Mouse (Mus musculus) heart, postnatal 4 days (tissue): ENCODE data around the gene Olfr1411. TPM values are rescaled to one million over a fixed set of nuclear protein-coding genes. Genes with fewer than 3 reads are reported as not detected.
A peak's percentile ranks its signal among the peaks of the same experiment; 100 is the strongest.

Source experiments
- DNase-seq: peaks from one replicate; pipeline ENCODE4 v3.0.0; 2021
- total RNA-seq, 2 experiments: library from RNA; stranded (reverse); gene quantifications; 2 replicates each; pipeline ENCODE4 v1.2.3; 2021

The Olfr1411 gene
- not detected for total RNA-seq

GRCm38 (mm10) chr1:92594111-92594510 lies at the start of gene Olfr1411:
Gene Olfr1411 (plus strand): TSS chr1:92594411.
- DNase-seq, result no peak

- no peak for DNase-seq
Measured at GRCm38 (mm10) chr1:92545929-92546328, 48.3 kb upstream of the Olfr1411 start.

DNA sequence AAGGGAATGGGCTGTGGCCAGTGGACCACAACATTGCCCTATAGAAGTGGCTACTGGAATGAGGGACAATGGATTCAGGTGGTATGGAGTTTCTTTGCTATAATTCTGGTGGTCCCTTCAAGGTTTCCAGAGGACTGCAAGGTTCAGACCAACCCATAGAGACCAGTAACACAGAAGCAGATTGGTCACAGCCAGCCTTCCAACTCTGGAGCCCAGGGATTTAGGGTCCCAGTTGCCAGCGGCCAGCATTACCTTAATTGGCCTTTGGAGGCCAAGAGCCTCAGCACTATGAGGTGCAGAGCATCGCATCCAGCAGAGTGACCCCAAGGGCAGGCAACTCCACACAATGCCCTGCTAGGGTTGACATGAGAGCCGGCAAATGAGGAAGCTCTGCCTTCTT lies 23.2 kb upstream of the Olfr1411 start, which contains the start of gene Olfr1413:
Gene Olfr1413, plus strand, starts transcription at position 301 of the 400 bp plus-strand sequence.
- DNase-seq, result no peak

- DNase-seq, result no peak
Measured at GRCm38 (mm10) chr1:92585479-92585878, 8.7 kb upstream of the Olfr1411 start, which contains the start of gene Olfr1412. Gene Olfr1412 (plus strand): TSS chr1:92585779.

DNA sequence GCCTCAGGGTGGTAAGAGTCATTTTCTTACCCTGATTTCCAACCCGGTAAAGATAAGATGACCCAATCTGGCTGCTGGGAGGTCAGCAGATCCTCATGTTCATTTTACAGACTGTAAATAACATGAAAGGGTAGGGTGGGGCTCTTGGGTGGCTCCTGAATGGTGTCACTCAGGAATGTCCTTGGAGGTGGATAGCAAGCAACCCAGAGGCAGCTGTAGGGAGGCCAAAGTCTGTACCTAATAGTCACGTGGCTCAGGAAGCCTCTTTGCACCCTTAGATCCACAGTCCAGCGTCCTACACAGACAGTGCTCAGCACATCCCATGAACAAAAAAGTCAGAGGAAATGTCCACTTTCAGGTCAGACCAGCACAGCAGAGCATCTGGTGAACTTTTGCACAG lies 1.8 kb downstream of the Olfr1411 start:
- DNase-seq, result no peak

DNA sequence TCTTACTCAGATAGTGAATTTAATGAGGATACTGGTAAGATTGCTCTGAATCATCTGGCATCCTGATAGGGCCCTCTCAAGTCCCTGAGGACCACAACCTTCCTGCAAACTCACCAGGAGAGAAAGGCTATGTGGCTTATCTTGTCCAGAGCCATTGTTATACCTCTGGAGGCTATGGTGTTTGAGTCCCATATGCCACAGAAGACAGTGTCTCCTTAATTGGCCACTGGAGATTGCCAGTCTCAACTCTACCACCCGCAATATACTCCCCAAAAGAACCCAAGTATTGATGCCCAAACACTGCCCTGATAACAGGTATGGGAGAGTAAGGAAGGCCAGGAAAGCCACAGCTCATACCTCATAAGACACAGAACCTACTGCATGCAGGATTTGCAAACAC lies 11.3 kb downstream of the Olfr1411 start, which contains the start of gene Olfr1410:
Gene Olfr1410, plus strand, starts transcription at position 301 of the 400 bp plus-strand sequence.
- no peak for DNase-seq

- no peak for DNase-seq
Measured at GRCm38 (mm10) chr1:92607711-92608110, 13.5 kb downstream of the Olfr1411 start.

DNA sequence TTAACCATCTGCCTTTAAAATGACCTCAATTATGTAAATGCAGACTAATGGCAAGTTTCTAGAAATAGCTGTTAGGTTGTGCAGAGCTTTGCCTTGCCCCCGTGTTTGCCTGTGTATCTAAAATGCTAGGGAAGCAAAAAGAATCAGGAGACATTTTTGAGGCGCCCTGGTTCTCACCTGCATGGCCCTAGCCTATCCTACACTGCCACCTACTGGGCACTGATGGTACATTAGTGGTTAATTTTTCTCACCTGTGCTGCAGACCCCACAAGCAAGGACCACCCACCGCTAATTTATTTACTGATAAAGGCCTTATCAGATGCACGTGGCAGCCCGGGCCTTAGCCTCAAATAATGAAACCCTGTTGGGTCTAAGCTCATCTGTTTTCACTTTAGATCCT lies 16.8 kb downstream of the Olfr1411 start:
- peak; percentile 62 for DNase-seq

DNA sequence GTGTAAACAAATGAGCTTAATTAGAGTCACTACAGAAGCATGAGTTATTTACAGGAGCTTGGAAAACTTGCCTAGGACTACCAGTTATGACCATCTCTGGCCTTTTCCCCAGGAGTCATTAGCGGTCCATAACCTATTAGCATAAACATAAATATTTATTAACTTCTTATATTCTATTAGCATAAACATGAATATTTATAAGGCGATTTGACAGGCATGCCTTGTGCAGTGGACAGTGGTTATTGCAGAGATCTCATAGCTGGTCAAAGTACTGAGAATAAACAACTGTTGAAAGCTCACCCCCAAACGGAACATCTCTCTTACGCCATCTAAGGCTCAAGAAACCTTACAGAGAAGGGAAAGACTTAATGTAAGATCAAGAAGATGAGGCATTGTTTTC lies 19.0 kb downstream of the Olfr1411 start:
- no peak for DNase-seq

GRCm38 (mm10) chr1:92614516-92614915 lies 20.3 kb downstream of the Olfr1411 start:
- DNase-seq, result no peak

DNA sequence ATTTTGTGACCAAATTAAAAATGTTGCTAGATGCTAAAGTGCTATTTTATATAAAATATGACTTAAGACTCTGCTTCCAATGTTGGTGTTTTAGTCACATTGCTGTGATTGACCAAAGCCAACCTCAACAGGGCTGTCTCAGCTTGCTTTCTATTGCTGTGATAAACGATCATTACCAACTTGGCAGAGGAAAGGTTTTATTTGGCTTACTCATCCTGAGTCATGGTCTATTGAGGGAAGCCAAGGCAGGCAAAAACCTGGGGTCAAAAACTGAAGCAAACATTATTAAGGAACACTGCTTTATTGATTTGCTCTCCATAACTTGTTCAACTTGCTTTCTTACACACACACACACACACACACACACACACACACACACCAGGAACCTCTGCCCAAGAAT lies 21.8 kb downstream of the Olfr1411 start:
- DNase-seq, result no peak

DNA sequence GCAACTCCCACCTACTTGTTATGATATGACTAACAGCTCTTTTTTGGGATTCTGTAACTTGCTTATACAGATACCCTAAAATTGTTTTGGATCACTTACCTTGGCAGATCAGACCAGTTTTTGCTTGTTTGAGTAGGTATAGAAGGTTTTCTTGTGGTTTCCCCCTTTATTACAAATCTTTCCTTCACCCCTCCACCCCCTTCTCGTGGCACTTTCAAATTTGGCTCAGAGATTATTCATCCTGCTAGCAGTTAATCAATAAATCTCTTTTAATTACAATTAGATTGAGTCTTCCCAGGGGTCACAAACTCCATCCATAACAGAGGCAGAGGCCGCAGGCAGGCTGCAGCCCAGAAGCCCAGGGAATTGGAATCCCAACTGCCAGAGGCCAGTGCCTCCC lies 23.3 kb downstream of the Olfr1411 start, which contains the start of gene Olfr12:
Gene Olfr12, plus strand, starts transcription at position 301 of the 400 bp plus-strand sequence.
- DNase-seq, result no peak

DNA sequence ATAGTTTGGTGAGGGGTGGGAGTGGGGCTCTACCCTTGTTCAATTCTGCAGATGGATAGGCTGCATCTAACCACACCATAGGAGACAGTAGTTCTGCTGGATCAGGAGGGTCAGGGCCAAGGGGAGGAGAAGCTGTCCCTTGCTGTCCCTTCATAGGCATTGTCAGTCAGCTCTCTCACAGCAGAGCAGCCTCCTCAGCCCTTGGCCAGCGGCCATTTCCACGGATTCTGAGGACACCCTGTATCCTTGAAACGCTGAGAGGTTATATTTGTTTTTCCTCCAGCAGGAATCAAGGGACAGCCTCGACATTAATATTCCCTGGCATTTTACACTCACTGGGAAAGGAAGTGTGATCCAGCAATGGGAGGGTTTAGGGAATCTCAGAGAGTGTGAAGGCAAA lies 24.1 kb downstream of the Olfr1411 start:
- DNase-seq, result no peak

GRCm38 (mm10) chr1:92628227-92628626 lies 34.0 kb downstream of the Olfr1411 start:
- DNase-seq, result no peak

- no peak for DNase-seq
Measured at GRCm38 (mm10) chr1:92632196-92632595, 38.0 kb downstream of the Olfr1411 start.

DNA sequence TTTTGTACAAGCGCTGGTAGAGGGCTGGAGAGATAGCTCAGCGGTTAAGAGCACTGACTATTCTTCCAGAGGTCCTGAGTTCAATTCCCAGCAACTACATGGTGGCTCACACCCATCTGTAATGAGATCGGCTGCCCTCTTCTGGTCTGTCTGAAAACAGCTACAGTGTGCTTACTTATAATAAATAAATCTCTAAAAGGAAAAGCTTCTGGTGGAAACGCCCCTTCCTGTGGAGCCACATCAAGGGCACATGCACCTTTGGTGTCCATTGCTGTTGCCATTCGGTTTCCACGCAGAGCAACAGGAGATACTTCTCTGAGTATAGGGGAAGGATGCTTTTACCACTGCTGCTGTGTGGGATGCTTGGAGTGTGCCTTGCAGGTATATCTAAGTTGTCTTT lies 38.7 kb downstream of the Olfr1411 start:
- no peak for DNase-seq

DNA sequence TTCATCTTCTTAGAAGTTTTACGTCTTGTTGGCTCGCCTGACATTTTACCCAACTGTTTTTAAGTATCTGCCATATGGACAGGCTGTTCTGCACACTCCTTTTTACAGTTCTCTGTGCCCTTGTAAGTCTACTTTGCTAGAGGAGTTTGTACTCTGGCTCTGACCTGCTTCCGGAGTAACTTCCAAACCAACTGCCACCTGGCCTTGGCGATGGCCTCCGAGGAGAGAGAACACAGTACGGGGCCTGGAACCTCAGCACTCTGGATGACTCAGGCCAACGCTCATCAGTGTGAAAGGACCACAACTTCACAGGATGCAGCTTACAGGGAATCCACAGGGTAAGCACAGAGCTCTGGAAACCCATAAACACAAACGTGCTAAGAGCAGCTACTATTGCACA lies 39.5 kb downstream of the Olfr1411 start:
- DNase-seq, result no peak

GRCm38 (mm10) chr1:92634569-92634968 lies 40.4 kb downstream of the Olfr1411 start:
- DNase-seq, result no peak

GRCm38 (mm10) chr1:92634976-92635599 lies 40.9 kb downstream of the Olfr1411 start:
- peak; percentile 5 for DNase-seq

- DNase-seq, result peak; percentile 3
Measured at GRCm38 (mm10) chr1:92636015-92636414, 41.8 kb downstream of the Olfr1411 start.

DNA sequence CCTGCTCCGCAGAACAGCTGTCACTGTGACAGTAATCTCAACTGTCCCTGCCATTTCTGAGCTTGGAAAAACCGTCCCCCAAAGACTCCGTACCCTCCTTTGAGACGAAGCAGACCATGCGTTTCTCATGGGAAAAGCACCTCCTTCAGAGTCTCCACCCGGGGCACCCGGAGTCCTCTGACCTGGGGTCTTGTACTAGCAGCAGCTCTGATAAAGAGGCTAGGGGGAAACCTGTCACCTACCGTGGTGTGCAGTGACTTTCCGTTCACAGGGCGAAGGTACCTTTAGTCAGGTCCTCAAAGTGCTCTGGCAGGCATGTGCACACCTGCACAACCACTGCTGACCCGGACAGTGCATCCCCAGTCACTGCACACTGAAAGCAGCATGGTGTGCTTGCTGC lies 42.5 kb downstream of the Olfr1411 start:
- DNase-seq, result no peak

GRCm38 (mm10) chr1:92637501-92638172 lies 43.4 kb downstream of the Olfr1411 start:
- DNase-seq, result peak; percentile 3

- DNase-seq, result peak; percentile 3
Measured at GRCm38 (mm10) chr1:92638181-92638580, 44.0 kb downstream of the Olfr1411 start.

- peak; percentile 1 for DNase-seq
Measured at GRCm38 (mm10) chr1:92638736-92639135, 44.5 kb downstream of the Olfr1411 start.
